Mouse (Mus musculus) hindbrain, postnatal 0 days (tissue): ENCODE measurements around the gene Zfp574. TPM values are rescaled to one million over a fixed set of nuclear protein-coding genes. Genes with fewer than 3 reads are reported as not detected.

ENCODE experiments used
- ATAC-seq: fragments of 200-750 bp; cut with Nextera tagmentation; 2 replicates; pipeline ENCODE4 v1.8.0; 2017; ENCODE audit warnings: mild to moderate bottlenecking, moderate TSS enrichment, moderate library complexity
- DNase-seq: peaks from one replicate; pipeline ENCODE4 v3.0.0-alpha.2; 2015; ENCODE audit warnings: low spot score
- H3K27ac ChIP-seq: fragments of 300-500 bp; sonication (generic); 2 replicates; pipeline ENCODE4 v1.5.1; 2014; ENCODE audit warnings: mild to moderate bottlenecking
- H3K27me3 ChIP-seq: fragments of 300-500 bp; sonication (generic); 2 replicates; pipeline ENCODE4 v1.6.1; 2014; ENCODE audit warnings: low read length, mixed read lengths; ENCODE audit not compliant: insufficient read depth
- H3K36me3 ChIP-seq: fragments of 300-500 bp; sonication (generic); 2 replicates; pipeline ENCODE4 v1.6.1; 2014; ENCODE audit warnings: low read length, mixed read lengths; ENCODE audit not compliant: insufficient read depth
- H3K4me1 ChIP-seq: fragments of 300-500 bp; sonication (generic); 2 replicates; pipeline ENCODE4 v1.6.1; 2014; ENCODE audit warnings: antibody characterized with exemption, low read length, mixed read lengths; ENCODE audit not compliant: insufficient read depth
- H3K4me2 ChIP-seq: fragments of 300-500 bp; sonication (generic); 2 replicates; pipeline ENCODE4 v1.6.1; 2014; ENCODE audit warnings: low read depth, mild to moderate bottlenecking, low read length, moderate library complexity, mixed read lengths
- H3K4me3 ChIP-seq: fragments of 300-500 bp; sonication (generic); 2 replicates; pipeline ENCODE4 v1.5.1; 2014; ENCODE audit warnings: low read length
- H3K9ac ChIP-seq: fragments of 300-500 bp; sonication (generic); replicated peaks from 2 replicates; pipeline ENCODE4 v1.6.1; 2014; ENCODE audit warnings: mild to moderate bottlenecking, low read length, moderate library complexity, mixed read lengths
- H3K9me3 ChIP-seq: fragments of 300-500 bp; sonication (generic); 2 replicates; pipeline ENCODE4 v1.6.1; 2016; ENCODE audit warnings: low read length, mixed read lengths
- CTCF ChIP-seq: IDR thresholded peaks from 2 replicates; pipeline ENCODE4 v1.5.1; 2016; ENCODE audit warnings: antibody characterized with exemption, control low read depth, low read depth
- WGBS: fragments of 180-500 bp; shearing (Covaris S2); extraction: QIAGEN DNeasy Blood & Tissue Kit; methylation state at CpG from one replicate; pipeline ENCODE4 v1.1.7; 2014; 5-methylcytosine and 5-hydroxymethylcytosine counted together
- microRNA-seq, 2 experiments: library from miRNA; unstranded; fragments of <30 nt; microRNA quantifications; one replicate each; pipeline ENCODE4; 2016
- polyA plus RNA-seq: library from polyadenylated mRNA; unstranded; fragments of >200 nt; fragmentation: Nextera tagmentation; extraction: Ambion mirVana; gene quantifications from 2 replicates; pipeline ENCODE4 v1.2.1, GENCODE M21; 2015
- total RNA-seq: library from RNA; depleted of rRNA; stranded (reverse); fragments of >200 nt; gene quantifications from 2 replicates; pipeline ENCODE4 v1.2.3, GENCODE M21; 2014; rRNA removed

Zfp574 gene
- total and polyA plus RNA-seq, 2 experiments from 2014 or later: 26.3 to 40.4 TPM

- ATAC-seq: peak; percentile 5; the same call in 1 of the 2 replicates
- Histone ChIP-seq H3K4me2 (peak overlapping the region; percentile 58), H3K9me3 (no peaks in the 10 kb centered on the region), H3K9ac (no peak overlapping the region), H3K36me3 (no peaks in the 10 kb centered on the region), H3K4me3 (no peak overlapping the region), H3K4me1 (0 out of 2 replicates have a peak, but pooled peaks cover 5% of the 10 kb centered on the region), H3K27ac (no peak overlapping the region), H3K27me3 (peaks cover 6% of the 10 kb centered on the region; the same call in 1 of the 2 replicates)
- TF ChIP-seq CTCF: no peak
- no peak for DNase-seq
- 13% methylated on average over 25 of the region's 25 CpGs for WGBS
Observed at GRCm38 (mm10) chr7:25132318-25132960, 60.1 kb downstream of the Zfp574 start.

Small RNA genes within 50 kb of the gene (microRNA-seq; reads per million reads assigned to microRNA genes)
- 0 to 0.35 reads per million in 2 experiments for gene Mir6537

Other genes with a start within 250 kb of the Zfp574 start
- 0.79 and 2.5 TPM in 2 replicates for gene Gm9844, start 210.4 kb upstream of the Zfp574 start, total RNA-seq
- gene Gm9844, start 210.4 kb upstream of the Zfp574 start, polyA plus RNA-seq: 31.9 and 32.5 TPM in 2 replicates
- gene Lypd4, start 202.6 kb upstream of the Zfp574 start, total RNA-seq: not detected in 2 replicates
- gene Lypd4, start 202.6 kb upstream of the Zfp574 start, polyA plus RNA-seq: not detected in 2 replicates
- gene Dmrtc2, start 202.5 kb upstream of the Zfp574 start, total RNA-seq: 1.7 TPM in 1 of 2 replicates, not detected in the other
- gene Dmrtc2, start 202.5 kb upstream of the Zfp574 start, polyA plus RNA-seq: 0.10 and 0.18 TPM in 2 replicates
- 483 and 611 TPM in 2 replicates for gene Rps19, start 188.2 kb upstream of the Zfp574 start, total RNA-seq
- gene Rps19, start 188.2 kb upstream of the Zfp574 start, polyA plus RNA-seq: 1,228 and 1,333 TPM in 2 replicates
- gene Cd79a, start 175.2 kb upstream of the Zfp574 start, total RNA-seq: 0.10 and 0.11 TPM in 2 replicates
- 0.63 and 0.93 TPM in 2 replicates for gene Cd79a, start 175.2 kb upstream of the Zfp574 start, polyA plus RNA-seq
- gene Arhgef1, start 169.7 kb upstream of the Zfp574 start, total RNA-seq: 16.9 and 33.6 TPM in 2 replicates
- gene Arhgef1, start 169.7 kb upstream of the Zfp574 start, polyA plus RNA-seq: 33.9 and 39.0 TPM in 2 replicates
- gene Gm4881, start 128.1 kb upstream of the Zfp574 start, total RNA-seq: 0.90 and 6.6 TPM in 2 replicates
- 2.4 TPM in 2 replicates for gene Gm4881, start 128.1 kb upstream of the Zfp574 start, polyA plus RNA-seq
- gene Rabac1, start 99.8 kb upstream of the Zfp574 start, total RNA-seq: 705 and 708 TPM in 2 replicates
- 497 and 530 TPM in 2 replicates for gene Rabac1, start 99.8 kb upstream of the Zfp574 start, polyA plus RNA-seq
- gene Atp1a3, start 66.6 kb upstream of the Zfp574 start, total RNA-seq: 572 and 588 TPM in 2 replicates
- 649 and 730 TPM in 2 replicates for gene Atp1a3, start 66.6 kb upstream of the Zfp574 start, polyA plus RNA-seq
- gene Grik5, start 221 bp upstream of the Zfp574 start, total RNA-seq: 141 and 142 TPM in 2 replicates
- 14.6 and 14.8 TPM in 2 replicates for gene Grik5, start 221 bp upstream of the Zfp574 start, polyA plus RNA-seq
- gene Pou2f2, start 107.2 kb downstream of the Zfp574 start, total RNA-seq: 3.9 and 4.7 TPM in 2 replicates
- gene Pou2f2, start 107.2 kb downstream of the Zfp574 start, polyA plus RNA-seq: 14.4 and 20.2 TPM in 2 replicates
- gene Dedd2, start 148.0 kb downstream of the Zfp574 start, total RNA-seq: 22.5 and 31.7 TPM in 2 replicates
- gene Dedd2, start 148.0 kb downstream of the Zfp574 start, polyA plus RNA-seq: 19.8 and 20.2 TPM in 2 replicates
- gene Zfp526, start 148.9 kb downstream of the Zfp574 start, total RNA-seq: 9.6 and 10.1 TPM in 2 replicates
- gene Zfp526, start 148.9 kb downstream of the Zfp574 start, polyA plus RNA-seq: 0.66 and 0.85 TPM in 2 replicates
- gene Gsk3a, start 165.3 kb downstream of the Zfp574 start, total RNA-seq: 151 and 160 TPM in 2 replicates
- 17.5 and 19.8 TPM in 2 replicates for gene Gsk3a, start 165.3 kb downstream of the Zfp574 start, polyA plus RNA-seq
- 19.0 and 20.8 TPM in 2 replicates for gene Erf, start 178.2 kb downstream of the Zfp574 start, total RNA-seq
- gene Erf, start 178.2 kb downstream of the Zfp574 start, polyA plus RNA-seq: 3.0 and 3.7 TPM in 2 replicates
- gene Cic, start 195.1 kb downstream of the Zfp574 start, total RNA-seq: 153 and 155 TPM in 2 replicates
- gene Cic, start 195.1 kb downstream of the Zfp574 start, polyA plus RNA-seq: 28.2 and 30.6 TPM in 2 replicates
- gene Pafah1b3, start 225.4 kb downstream of the Zfp574 start, total RNA-seq: 534 and 592 TPM in 2 replicates
- gene Pafah1b3, start 225.4 kb downstream of the Zfp574 start, polyA plus RNA-seq: 469 and 484 TPM in 2 replicates
- 0.93 and 1.4 TPM in 2 replicates for gene Prr19, start 228.8 kb downstream of the Zfp574 start, total RNA-seq
- 3.1 and 3.6 TPM in 2 replicates for gene Prr19, start 228.8 kb downstream of the Zfp574 start, polyA plus RNA-seq
- 56.6 and 88.3 TPM in 2 replicates for gene Tmem145, start 233.5 kb downstream of the Zfp574 start, total RNA-seq
- gene Tmem145, start 233.5 kb downstream of the Zfp574 start, polyA plus RNA-seq: 104 and 106 TPM in 2 replicates
- gene Megf8, start 244.6 kb downstream of the Zfp574 start, total RNA-seq: 104 and 105 TPM in 2 replicates
- gene Megf8, start 244.6 kb downstream of the Zfp574 start, polyA plus RNA-seq: 14.8 and 15.4 TPM in 2 replicates